Mouse (Mus musculus) ES-E14 (cell line): Measurements from ENCODE around the gene Slain1.

Experiments
- CHD2 ChIP-seq: IDR thresholded peaks from 2 replicates; pipeline ENCODE4 v1.6.1; 2014; ENCODE audit warnings: mild to moderate bottlenecking, low read depth, low read length, inconsistent platforms
- HCFC1 ChIP-seq: IDR thresholded peaks from 2 replicates; pipeline ENCODE4 v1.6.1; 2012; ENCODE audit warnings: low read length, inconsistent platforms, borderline replicate concordance; ENCODE audit not compliant: insufficient read depth
- MAFK ChIP-seq: IDR thresholded peaks from 2 replicates; pipeline ENCODE4 v1.6.1; 2014; ENCODE audit warnings: mild to moderate bottlenecking, low read depth, low read length, inconsistent platforms; ENCODE audit not compliant: insufficient read depth
- ZC3H11A ChIP-seq: IDR thresholded peaks from 2 replicates; pipeline ENCODE4 v1.6.1; 2012; ENCODE audit warnings: low read depth, mild to moderate bottlenecking, inconsistent platforms, low read length, borderline replicate concordance
- ZNF384 ChIP-seq: IDR thresholded peaks from 2 replicates; pipeline ENCODE4 v1.6.1; 2012; ENCODE audit warnings: low read depth, low read length, inconsistent platforms

GRCm38 (mm10) chr14:103729760-103730367 is 79.8 kb downstream of the Slain1 start:
- TF ChIP-seq MAFK = no peak
- no peak for TF ChIP-seq ZNF384
- TF ChIP-seq HCFC1 = no peak
- TF ChIP-seq ZC3H11A = no peak
- TF ChIP-seq CHD2 = no peak
